Mouse (Mus musculus) CH12.LX (cell line): ENCODE results near the gene Ptgr1. TPM values are rescaled to one million over a fixed set of nuclear protein-coding genes. Genes with fewer than 3 reads are reported as not detected.
A peak's percentile ranks its signal among the peaks of the same experiment; 100 is the strongest.

Experiments used
- DNase-seq: peaks from one replicate; pipeline ENCODE4 v3.0.0-alpha.2; 2013; ENCODE audit errors: extremely low read depth
- H3K27ac ChIP-seq: 2 replicates; pipeline ENCODE4 v1.5.1; 2012; ENCODE audit warnings: low read depth, mild to moderate bottlenecking, control low read depth, moderate library complexity; ENCODE audit not compliant: insufficient read depth
- H3K27me3 ChIP-seq: replicated peaks from 2 replicates; pipeline ENCODE3; 2012; ENCODE audit warnings: inconsistent platforms
- H3K36me3 ChIP-seq, 2 experiments: replicated peaks in 1 of 2; 2 replicates each; pipeline versions ENCODE3 to v1.6.1; 2012; ENCODE audit warnings: inconsistent platforms in 1 of 2, low read length in 1 of 2, mild to moderate bottlenecking in 1 of 2, mixed read lengths in 1 of 2, moderate library complexity in 1 of 2; ENCODE audit not compliant: control insufficient read depth in 1 of 2, insufficient read depth in 1 of 2
- H3K4me1 ChIP-seq, 2 experiments: 2 replicates each; pipeline ENCODE4 v1.6.1; 2012; ENCODE audit warnings: inconsistent platforms in 1 of 2, moderate library complexity in 1 of 2; ENCODE audit not compliant: insufficient read depth in 2 of 2, control insufficient read depth in 1 of 2
- H3K4me2 ChIP-seq: 2 replicates; pipeline ENCODE4 v1.6.1; 2012; ENCODE audit warnings: low read depth, mild to moderate bottlenecking, control low read depth; ENCODE audit not compliant: poor library complexity, insufficient read depth, severe bottlenecking
- H3K4me3 ChIP-seq, 3 experiments: fragments of 150-350 bp in 1 of 3; sonication (generic) in 1 of 3; replicated peaks in 1 of 3; 2 replicates each; pipeline versions ENCODE3 to v1.5.1; 2011 to 2012; ENCODE audit warnings: low read depth in 2 of 3, low read length in 2 of 3, mild to moderate bottlenecking in 2 of 3, moderate library complexity in 2 of 3, control low read depth in 1 of 3, improper control_type of control experiment in 1 of 3, inconsistent platforms in 1 of 3, mixed read lengths in 1 of 3; ENCODE audit not compliant: poor library complexity in 1 of 3
- H3K79me2 ChIP-seq: replicated peaks from 2 replicates; pipeline ENCODE4 v1.6.1; 2012; ENCODE audit warnings: mild to moderate bottlenecking, moderate library complexity; ENCODE audit not compliant: control insufficient read depth, poor library complexity, insufficient read depth, severe bottlenecking; ENCODE audit errors: extremely low read depth
- H3K9ac ChIP-seq: 2 replicates; pipeline ENCODE4 v1.6.1; 2012; ENCODE audit warnings: low read depth, mild to moderate bottlenecking, control low read depth, moderate library complexity; ENCODE audit not compliant: insufficient read depth
- H3K9me3 ChIP-seq: replicated peaks from 2 replicates; pipeline ENCODE3; 2012; ENCODE audit warnings: low read length, inconsistent platforms, mixed read lengths
- CTCF ChIP-seq, 2 experiments: IDR thresholded peaks in 1 of 2; conservative IDR thresholded peaks in 1 of 2; 2 replicates each; pipeline ENCODE4 v1.5.1; 2011 to 2012; ENCODE audit warnings: low read depth in 2 of 2, low read length in 2 of 2, improper control_type of control experiment in 1 of 2, inconsistent platforms in 1 of 2, mild to moderate bottlenecking in 1 of 2, moderate library complexity in 1 of 2
- EP300 ChIP-seq: IDR thresholded peaks from 2 replicates; pipeline ENCODE4 v1.6.1; 2011; ENCODE audit warnings: low read length, improper control_type of control experiment
- ETS1 ChIP-seq: conservative IDR thresholded peaks from 2 replicates; pipeline ENCODE4 v1.6.1; 2012; ENCODE audit warnings: low read depth, mild to moderate bottlenecking, inconsistent platforms, low read length, improper control_type of control experiment, moderate library complexity
- HCFC1 ChIP-seq: IDR thresholded peaks from 2 replicates; pipeline ENCODE4 v1.6.1; 2012; ENCODE audit warnings: low read depth, mild to moderate bottlenecking, inconsistent platforms, low read length, improper control_type of control experiment
- JUN ChIP-seq: IDR thresholded peaks from 2 replicates; pipeline ENCODE4 v1.6.1; 2011; ENCODE audit warnings: low read depth, mild to moderate bottlenecking, low read length, improper control_type of control experiment, moderate library complexity; ENCODE audit not compliant: insufficient read depth
- JUND ChIP-seq: conservative IDR thresholded peaks from 2 replicates; pipeline ENCODE4 v1.6.1; 2011; ENCODE audit warnings: low read depth, low read length, improper control_type of control experiment
- MYC ChIP-seq: IDR thresholded peaks from 2 replicates; pipeline ENCODE4 v1.6.1; 2011; ENCODE audit warnings: low read depth, mild to moderate bottlenecking, improper control_type of control experiment, low read length
- PAX5 ChIP-seq: IDR thresholded peaks from 2 replicates; pipeline ENCODE4 v1.6.1; 2012; ENCODE audit warnings: low read length, inconsistent platforms, mixed read lengths
- RAD21 ChIP-seq: IDR thresholded peaks from 2 replicates; pipeline ENCODE4 v1.6.1; 2011; ENCODE audit warnings: low read depth, mild to moderate bottlenecking, low read length, improper control_type of control experiment, moderate library complexity
- RCOR1 ChIP-seq: conservative IDR thresholded peaks from 2 replicates; pipeline ENCODE4 v1.6.1; 2012; ENCODE audit warnings: low read depth, mild to moderate bottlenecking, inconsistent platforms, low read length, improper control_type of control experiment
- SIN3A ChIP-seq: IDR thresholded peaks from 2 replicates; pipeline ENCODE4 v1.6.1; 2012; ENCODE audit warnings: low read length, improper control_type of control experiment, inconsistent platforms
- SMC3 ChIP-seq: IDR thresholded peaks from 2 replicates; pipeline ENCODE4 v1.6.1; 2011; ENCODE audit warnings: low read depth, low read length, improper control_type of control experiment
- TBP ChIP-seq: conservative IDR thresholded peaks from 2 replicates; pipeline ENCODE4 v1.6.1; 2011; ENCODE audit warnings: low read depth, low read length, improper control_type of control experiment
- TCF12 ChIP-seq: IDR thresholded peaks from 2 replicates; pipeline ENCODE4 v1.6.1; 2014; ENCODE audit warnings: low read depth, mild to moderate bottlenecking, inconsistent platforms, low read length, improper control_type of control experiment
- UBTF ChIP-seq: IDR thresholded peaks from 2 replicates; pipeline ENCODE4 v1.6.1; 2012; ENCODE audit warnings: low read depth, mild to moderate bottlenecking, inconsistent platforms, low read length, improper control_type of control experiment, moderate library complexity
- USF2 ChIP-seq: conservative IDR thresholded peaks from 2 replicates; pipeline ENCODE4 v1.6.1; 2011; ENCODE audit warnings: low read depth, low read length, improper control_type of control experiment
- ZC3H11A ChIP-seq: IDR thresholded peaks from 2 replicates; pipeline ENCODE4 v1.6.1; 2012; ENCODE audit warnings: low read depth, mild to moderate bottlenecking, inconsistent platforms, low read length, improper control_type of control experiment
- ZNF384 ChIP-seq: IDR thresholded peaks from 2 replicates; pipeline ENCODE4 v1.6.1; 2012; ENCODE audit warnings: low read depth, low read length, improper control_type of control experiment, inconsistent platforms
- dilution Hi-C: fragments of 300-500 bp; cut with MboI; formaldehyde crosslinking; loops from 2 replicates; pipeline ENCODE4 v1.14.3; 2020; ENCODE audit warnings: low sequenced_read_pairs; ENCODE audit not compliant: extremely low pct_unique_long_range_greater_than_20kb, extremely low pct_ligation_motif_present
- in situ Hi-C: fragments of 300-500 bp; cut with MboI; formaldehyde crosslinking; loops from 3 replicates; pipeline ENCODE4 v1.14.3; 2019; ENCODE audit warnings: low sequenced_read_pairs, low pct_ligation_motif_present, low pct_unique_long_range_greater_than_20kb, mixed read lengths
- polyA plus RNA-seq: library from polyadenylated mRNA; unstranded; fragments of >175 nt; gene quantifications from 2 replicates; pipeline ENCODE4 v1.2.1, GENCODE M21; 2012; ENCODE audit warnings: low read depth; ENCODE audit not compliant: insufficient read length
- total RNA-seq, 2 experiments: library from RNA; depleted of rRNA; stranded (reverse); fragments of 300-350 nt in 1 of 2; fragments of >200 nt in 1 of 2; gene quantifications; 2 replicates each; pipeline ENCODE4 v1.2.3; 2012 to 2014

The Ptgr1 gene
- total and polyA plus RNA-seq, 3 experiments: 2.4 to 7.2 (median 4.0) TPM

GRCm38 (mm10) chr4:59002948-59003805 lies 16.3 kb upstream of the Ptgr1 start, which contains the start of gene Gm20503 (continued):
- TF ChIP-seq JUN: no peak
- TF ChIP-seq MYC: no peak
- TF ChIP-seq RCOR1: no peak
- TF ChIP-seq HCFC1: peak; percentile 72
- no peak for TF ChIP-seq CTCF (conservative IDR thresholded peaks at IDR 0.05 in 1 of 2, IDR thresholded peaks at IDR 0.05 in 1 of 2; ENCODE audit: low read depth in 2 of 2, low read length in 2 of 2)
- TF ChIP-seq RAD21: no peak
- no peak for TF ChIP-seq ZNF384
- TF ChIP-seq ZC3H11A: no peak
- TF ChIP-seq PAX5: no peak
- TF ChIP-seq TBP: no peak

GRCm38 (mm10) chr4:59000614-59001013 lies 13.7 kb upstream of the Ptgr1 start:
- no peak overlapping the region for H3K4me2 ChIP-seq
- dilution Hi-C loops (no loop called here), in situ Hi-C loops (no loop called here)
- DNase-seq: peak; percentile 83
- no peak overlapping the region for H3K9ac ChIP-seq
- peaks cover 6% of the 10 kb centered on the region for H3K79me2 ChIP-seq
- no peaks in the 10 kb centered on the region for H3K27me3 ChIP-seq
- TF ChIP-seq TCF12 (no peak), ZNF384 (peak; percentile 97), PAX5 (no peak), SIN3A (0 out of 2 replicates have a peak, but pooled peaks have one; percentile 19), CTCF (conservative IDR thresholded peaks at IDR 0.05 in 1 of 2, IDR thresholded peaks at IDR 0.05 in 1 of 2; ENCODE audit: low read depth in 2 of 2, low read length in 2 of 2) (peak in 1 of 2 experiments; percentile 83; a peak in 2 of 4 replicates), JUN (no peak), MYC (peak; percentile 82), TBP (no peak), SMC3 (peak; percentile 57), USF2 (no peak), RAD21 (peak; percentile 17), UBTF (peak; percentile 65; the same call in 1 of the 2 replicates), JUND (no peak), ETS1 (no peak), EP300 (no peak)
- no peaks in the 10 kb centered on the region for H3K36me3 ChIP-seq
- no peaks in the 10 kb centered on the region for H3K9me3 ChIP-seq
- no peak overlapping the region for H3K27ac ChIP-seq
- H3K4me3 ChIP-seq: no peak overlapping the region
- peaks cover 7 to 27% of the 10 kb centered on the region in 2 experiments; a peak in 3 of 4 replicates for H3K4me1 ChIP-seq
